Mouse (Mus musculus): Measurements from ENCODE around the gene Lmcd1.

DNA sequence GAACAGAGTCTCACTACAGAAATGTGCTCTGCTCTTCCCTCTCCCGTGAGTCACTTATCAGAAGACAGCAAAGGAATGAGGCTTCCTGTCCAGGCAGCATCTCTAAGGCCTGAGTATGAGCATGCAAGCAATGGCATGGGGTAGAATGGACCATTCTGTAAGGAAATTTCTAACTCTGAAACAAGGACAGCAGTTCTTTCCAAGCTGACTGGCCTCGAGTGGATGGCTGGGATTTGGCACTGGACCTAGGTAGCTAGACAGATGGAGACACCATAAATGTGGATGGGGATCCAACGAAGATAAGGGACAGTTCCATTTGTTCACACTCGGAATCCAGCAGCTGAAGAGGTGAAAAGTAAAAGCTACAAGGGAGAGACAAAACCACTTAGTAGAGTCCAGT lies 17.6 kb downstream of the Lmcd1 start:
- TF ChIP-seq FLI1 (IDR thresholded peaks at IDR 0.05; ENCODE audit: low read length) (no peak), GATA1 (IDR thresholded peaks at IDR 0.05; ENCODE audit: borderline replicate concordance, low read length) (no peak)
